Mouse (Mus musculus): Measurements from ENCODE around the gene Srebf1. TPM values are rescaled to one million over a fixed set of nuclear protein-coding genes. Genes with fewer than 3 reads are reported as not detected.
A peak's percentile ranks its signal among the peaks of the same experiment; 100 is the strongest.

Srebf1 gene
- total and polyA plus RNA-seq, 3 experiments = 69.8 to 126 (median 120) TPM

DNA sequence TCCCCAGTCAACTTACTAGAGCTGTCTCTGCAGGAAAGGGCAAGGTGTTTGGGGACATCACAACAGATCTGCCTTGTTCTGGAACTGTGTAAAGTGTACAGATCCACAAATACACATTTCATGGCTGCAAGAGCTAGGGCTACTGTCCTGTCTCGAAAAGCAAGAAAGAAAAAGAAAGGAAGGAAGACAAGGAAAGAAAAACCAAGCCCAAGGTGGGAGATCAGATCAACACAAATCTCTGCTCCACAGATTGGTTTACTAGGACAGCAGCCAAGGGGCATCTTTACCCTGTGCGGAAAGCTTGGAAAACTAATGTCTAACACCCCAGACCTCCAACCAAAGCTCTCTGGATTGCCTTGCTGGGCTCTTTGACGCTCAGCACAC lies 304 bp downstream of the Srebf1 start:
- in situ Hi-C loops (cut with MboI; ENCODE audit: low pct_ligation_motif_present, low pct_unique_long_range_greater_than_20kb, low sequenced_read_pairs) = no loop called here
- no peak for DNase-seq (ENCODE audit: extremely low read depth)
- no peak for TF ChIP-seq SIN3A (IDR thresholded peaks at IDR 0.05; ENCODE audit: low read length)
- no peak for TF ChIP-seq MXI1 (IDR thresholded peaks at IDR 0.05; ENCODE audit: low read depth, low read length)
- no peak for TF ChIP-seq MAZ (IDR thresholded peaks at IDR 0.05; ENCODE audit: low read depth, low read length)
- TF ChIP-seq MEF2A (IDR thresholded peaks at IDR 0.05; ENCODE audit: borderline replicate concordance, low read depth, low read length) = no peak
- no peak for TF ChIP-seq RCOR1 (conservative IDR thresholded peaks at IDR 0.05; ENCODE audit: low read depth, low read length)
- TF ChIP-seq KAT2A (IDR thresholded peaks at IDR 0.05; ENCODE audit: insufficient replicate concordance, low read length) = no peak
- no peak for TF ChIP-seq ZKSCAN1 (IDR thresholded peaks at IDR 0.05; ENCODE audit: borderline replicate concordance, low read depth, low read length)
- no peak for TF ChIP-seq USF1 (IDR thresholded peaks at IDR 0.05; ENCODE audit: low read depth, low read length)
- no peak for TF ChIP-seq TCF12 (IDR thresholded peaks at IDR 0.05; ENCODE audit: low read depth, low read length)
- TF ChIP-seq NELFE (IDR thresholded peaks at IDR 0.05; ENCODE audit: low read depth, low read length) = no peak
- TF ChIP-seq GABPA (IDR thresholded peaks at IDR 0.05; ENCODE audit: insufficient replicate concordance, low read depth, low read length) = no peak
- no peak for TF ChIP-seq JUND (conservative IDR thresholded peaks at IDR 0.05; ENCODE audit: low read depth, low read length)
- no peak for TF ChIP-seq CTCF (conservative IDR thresholded peaks at IDR 0.05 in 1 of 2, IDR thresholded peaks at IDR 0.05 in 1 of 2; ENCODE audit: low read depth in 2 of 2, low read length in 2 of 2)
- TF ChIP-seq IRF4 (IDR thresholded peaks at IDR 0.05; ENCODE audit: low read depth, low read length) = no peak
- TF ChIP-seq PAX5 (IDR thresholded peaks at IDR 0.05; ENCODE audit: low read length) = no peak
- TF ChIP-seq USF2 (conservative IDR thresholded peaks at IDR 0.05; ENCODE audit: low read depth, low read length) = no peak
- TF ChIP-seq UBTF (IDR thresholded peaks at IDR 0.05; ENCODE audit: low read depth, low read length) = no peak
- TF ChIP-seq MAFK (IDR thresholded peaks at IDR 0.05; ENCODE audit: insufficient replicate concordance, low read length) = no peak
- TF ChIP-seq E2F4 (IDR thresholded peaks at IDR 0.05; ENCODE audit: insufficient replicate concordance, low read depth, low read length) = no peak
- Histone ChIP-seq H3K4me2 (ENCODE audit: insufficient read depth, low read depth, poor library complexity, severe bottlenecking) (peak overlapping the region; percentile 82), H3K27ac (ENCODE audit: insufficient read depth, low read depth) (no peak overlapping the region), H3K4me1 (ENCODE audit: control insufficient read depth in 1 of 2, insufficient read depth in 2 of 2) (peaks cover 14 to 72% of the 10 kb centered on the region in 2 experiments), H3K9ac (ENCODE audit: insufficient read depth, low read depth) (peak overlapping the region; percentile 76), H3K36me3 (replicated peaks in 1 of 2; ENCODE audit: control insufficient read depth in 1 of 2, insufficient read depth in 1 of 2, low read length in 1 of 2) (peaks cover 13 to 20% of the 10 kb centered on the region in 2 experiments), H3K9me3 (replicated peaks; ENCODE audit: low read length) (peaks cover 3% of the 10 kb centered on the region), H3K27me3 (replicated peaks) (no peaks in the 10 kb centered on the region), H3K79me2 (replicated peaks; ENCODE audit: control insufficient read depth, extremely low read depth, insufficient read depth, poor library complexity, severe bottlenecking) (peaks cover 27% of the 10 kb centered on the region), H3K4me3 (replicated peaks in 1 of 3; ENCODE audit: low read depth in 2 of 3, low read length in 2 of 3, poor library complexity in 1 of 3) (peak overlapping the region; percentile 58 to 68 (median 62))
- dilution Hi-C loops (cut with MboI; ENCODE audit: extremely low pct_ligation_motif_present, extremely low pct_unique_long_range_greater_than_20kb, low sequenced_read_pairs) = no loop called here

DNA sequence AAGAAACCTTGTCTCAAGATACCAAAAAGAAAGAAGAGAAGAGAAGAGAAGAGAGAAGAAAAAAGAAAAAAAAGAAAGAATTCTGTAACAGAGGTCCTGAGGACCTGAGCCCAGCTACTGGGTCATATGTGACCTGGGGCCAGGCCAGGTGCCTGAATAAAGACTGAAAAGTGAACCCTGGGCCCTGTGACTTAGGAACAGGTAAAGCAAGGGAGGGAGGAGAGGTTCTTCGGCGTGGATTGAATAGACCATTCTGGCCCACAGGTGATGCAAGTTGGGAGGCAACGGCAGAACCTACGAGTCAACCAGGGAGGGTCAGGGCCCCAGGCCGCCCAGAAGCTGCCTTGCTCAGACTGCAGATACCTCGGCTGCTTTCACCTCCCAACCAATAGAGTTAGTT lies 956 bp downstream of the Srebf1 start:
- no peak overlapping the region for H3K27ac ChIP-seq (ENCODE audit: insufficient read depth, low read depth)
- H3K4me1 ChIP-seq (ENCODE audit: control insufficient read depth in 1 of 2, insufficient read depth in 2 of 2) = peaks cover 14 to 78% of the 10 kb centered on the region in 2 experiments
- no peak for DNase-seq (ENCODE audit: extremely low read depth)
- H3K4me3 ChIP-seq (replicated peaks in 1 of 3; ENCODE audit: low read depth in 2 of 3, low read length in 2 of 3, poor library complexity in 1 of 3) = peak overlapping the region in 2 of 3 experiments; percentile 58 to 62
- in situ Hi-C loops (cut with MboI; ENCODE audit: low pct_ligation_motif_present, low pct_unique_long_range_greater_than_20kb, low sequenced_read_pairs) = no loop called here
- H3K27me3 ChIP-seq (replicated peaks) = no peaks in the 10 kb centered on the region
- peak overlapping the region; percentile 76; the same call in 1 of the 2 replicates for H3K9ac ChIP-seq (ENCODE audit: insufficient read depth, low read depth)
- H3K36me3 ChIP-seq (replicated peaks in 1 of 2; ENCODE audit: control insufficient read depth in 1 of 2, insufficient read depth in 1 of 2, low read length in 1 of 2) = peaks cover 13 to 27% of the 10 kb centered on the region in 2 experiments
- dilution Hi-C loops (cut with MboI; ENCODE audit: extremely low pct_ligation_motif_present, extremely low pct_unique_long_range_greater_than_20kb, low sequenced_read_pairs) = no loop called here
- H3K4me2 ChIP-seq (ENCODE audit: insufficient read depth, low read depth, poor library complexity, severe bottlenecking) = peak overlapping the region; percentile 82
- no peak for TF ChIP-seq ZC3H11A (IDR thresholded peaks at IDR 0.05; ENCODE audit: low read depth, low read length)
- TF ChIP-seq HCFC1 (IDR thresholded peaks at IDR 0.05; ENCODE audit: low read depth, low read length) = no peak
- no peak for TF ChIP-seq ETS1 (conservative IDR thresholded peaks at IDR 0.05; ENCODE audit: low read depth, low read length)
- no peak for TF ChIP-seq CHD1 (IDR thresholded peaks at IDR 0.05; ENCODE audit: low read depth, low read length)
- TF ChIP-seq ZNF384 (IDR thresholded peaks at IDR 0.05; ENCODE audit: low read depth, low read length) = no peak
- no peak for TF ChIP-seq E2F4 (IDR thresholded peaks at IDR 0.05; ENCODE audit: insufficient replicate concordance, low read depth, low read length)
- no peak for TF ChIP-seq TBP (conservative IDR thresholded peaks at IDR 0.05; ENCODE audit: low read depth, low read length)
- TF ChIP-seq POLR2A (IDR thresholded peaks at IDR 0.05; ENCODE audit: low read depth, low read length) = no peak
- TF ChIP-seq IRF4 (IDR thresholded peaks at IDR 0.05; ENCODE audit: low read depth, low read length) = no peak
- peaks cover 3% of the 10 kb centered on the region for H3K9me3 ChIP-seq (replicated peaks; ENCODE audit: low read length)
- peaks cover 31% of the 10 kb centered on the region for H3K79me2 ChIP-seq (replicated peaks; ENCODE audit: control insufficient read depth, extremely low read depth, insufficient read depth, poor library complexity, severe bottlenecking)

All from CH12.LX (cell line).